Mouse (Mus musculus): ENCODE data around the gene Gm21915. TPM values are rescaled to one million over a fixed set of nuclear protein-coding genes. Genes with fewer than 3 reads are reported as not detected.

Gm21915 gene
- total RNA-seq (2014; rRNA removed) (not detected in 2 replicates), polyA plus RNA-seq (2015; fragmentation: Nextera tagmentation; extraction: Ambion mirVana) (not detected in 2 replicates)

DNA sequence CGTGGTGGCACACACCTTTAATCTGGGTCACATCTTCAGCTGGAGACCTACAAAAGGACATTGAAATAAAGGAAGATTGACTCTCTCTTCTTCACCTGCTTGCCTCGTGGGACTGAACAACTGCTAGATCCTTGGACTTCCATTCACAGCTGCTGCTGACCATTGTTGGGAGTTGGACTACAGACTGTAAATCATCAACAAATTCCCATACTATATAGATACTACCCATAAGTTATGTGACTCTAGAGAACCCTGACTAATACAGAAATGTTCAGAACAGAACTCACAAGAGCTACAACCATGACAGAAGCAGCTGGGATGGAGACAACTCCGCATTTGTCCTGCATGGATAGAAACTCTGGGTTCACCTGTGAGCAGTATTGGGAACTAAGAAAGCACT is at the start of gene Gm21915:
TSS of gene Gm21915 (plus strand) at position 301 of the 400 bp plus-strand sequence.
- no peak within 1 kb of the TSS for H3K27ac ChIP-seq (ENCODE audit: low read depth, low read length)
- no peaks in the 10 kb centered on the region for H3K4me1 ChIP-seq (ENCODE audit: insufficient read depth)
- DNase-seq (no peak), ATAC-seq (no peak)
- no peak within 1 kb of the TSS for H3K9ac ChIP-seq
- no peaks in the 10 kb centered on the region for H3K27me3 ChIP-seq (ENCODE audit: insufficient read depth, low read length)
- TF ChIP-seq CTCF (IDR thresholded peaks at IDR 0.05; ENCODE audit: low read depth): no peak
- WGBS: 91% methylated on average over 3 of the region's 3 CpGs
- H3K36me3 ChIP-seq (ENCODE audit: insufficient read depth): no peaks in the 10 kb centered on the region
- no peak within 1 kb of the TSS for H3K4me2 ChIP-seq (ENCODE audit: low read depth)
- no peaks in the 10 kb centered on the region for H3K9me3 ChIP-seq (ENCODE audit: low read length)
- no peak within 1 kb of the TSS for H3K4me3 ChIP-seq (ENCODE audit: low read depth, low read length)

DNA sequence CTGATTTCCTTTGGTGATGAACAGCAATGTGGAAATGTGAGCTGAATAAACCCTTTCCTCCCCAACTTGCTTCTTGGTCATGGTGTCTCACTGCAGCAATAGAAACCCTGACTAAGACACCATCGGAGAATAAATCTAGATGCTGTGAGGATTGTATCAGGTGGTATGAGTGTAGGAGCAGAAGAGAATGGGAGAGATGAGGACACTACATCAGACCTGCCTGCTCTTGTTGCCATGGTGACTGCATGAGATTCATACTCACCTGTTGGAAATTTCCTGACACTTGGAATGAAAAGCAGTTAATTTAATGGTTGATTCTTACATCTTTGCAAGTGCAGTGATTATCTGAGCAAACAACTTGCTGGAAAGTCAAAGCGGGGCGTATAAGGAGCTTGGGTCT is 48.1 kb upstream of the Gm21915 start:
- no peak overlapping the region for H3K4me3 ChIP-seq (ENCODE audit: low read depth, low read length)
- H3K27ac ChIP-seq (ENCODE audit: low read depth, low read length): 0 out of 2 replicates have a peak overlapping the region, but pooled peaks have one; percentile 4
- DNase-seq (no peak), ATAC-seq (peak; percentile 75)
- no peak overlapping the region for H3K9ac ChIP-seq
- WGBS: 82% methylated on average over 3 of the region's 3 CpGs
- no peak for TF ChIP-seq CTCF (IDR thresholded peaks at IDR 0.05; ENCODE audit: low read depth)
- H3K4me2 ChIP-seq (ENCODE audit: low read depth): no peak overlapping the region
- H3K36me3 ChIP-seq (ENCODE audit: insufficient read depth): no peaks in the 10 kb centered on the region
- 0 out of 2 replicates have a peak, but pooled peaks cover 9% of the 10 kb centered on the region for H3K4me1 ChIP-seq (ENCODE audit: insufficient read depth)
- H3K27me3 ChIP-seq (ENCODE audit: insufficient read depth, low read length): no peaks in the 10 kb centered on the region
- H3K9me3 ChIP-seq (ENCODE audit: low read length): no peaks in the 10 kb centered on the region

DNA sequence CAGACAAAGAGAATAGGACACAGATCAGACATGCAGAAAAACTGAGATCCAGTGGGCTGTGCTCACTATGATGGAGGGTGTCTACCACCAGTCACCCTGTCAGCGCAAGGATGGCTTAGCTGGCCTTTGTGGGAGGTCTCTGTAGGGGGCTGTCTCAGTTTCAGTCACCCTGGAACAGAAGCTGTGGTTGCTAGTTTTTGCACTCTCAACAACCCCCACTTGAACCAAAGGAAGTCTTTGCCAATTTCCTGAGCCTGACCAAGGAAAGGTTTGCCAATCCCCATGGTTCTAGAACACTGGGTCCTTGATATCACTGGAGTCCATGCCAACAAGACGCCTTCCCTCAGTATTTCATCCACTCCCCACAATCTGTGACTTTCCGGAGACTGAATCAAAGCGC is 47.6 kb upstream of the Gm21915 start:
- DNase-seq: no peak
- Histone ChIP-seq H3K9ac (no peak overlapping the region), H3K36me3 (ENCODE audit: insufficient read depth) (no peaks in the 10 kb centered on the region), H3K4me1 (ENCODE audit: insufficient read depth) (0 out of 2 replicates have a peak, but pooled peaks cover 7% of the 10 kb centered on the region), H3K9me3 (ENCODE audit: low read length) (no peaks in the 10 kb centered on the region), H3K27ac (ENCODE audit: low read depth, low read length) (no peak overlapping the region; the same call in 1 of the 2 replicates), H3K27me3 (ENCODE audit: insufficient read depth, low read length) (no peaks in the 10 kb centered on the region), H3K4me2 (ENCODE audit: low read depth) (no peak overlapping the region), H3K4me3 (ENCODE audit: low read depth, low read length) (no peak overlapping the region)
- TF ChIP-seq CTCF (IDR thresholded peaks at IDR 0.05; ENCODE audit: low read depth): no peak
- WGBS: 87% methylated on average over 4 of the region's 4 CpGs
- no peak for ATAC-seq

DNA sequence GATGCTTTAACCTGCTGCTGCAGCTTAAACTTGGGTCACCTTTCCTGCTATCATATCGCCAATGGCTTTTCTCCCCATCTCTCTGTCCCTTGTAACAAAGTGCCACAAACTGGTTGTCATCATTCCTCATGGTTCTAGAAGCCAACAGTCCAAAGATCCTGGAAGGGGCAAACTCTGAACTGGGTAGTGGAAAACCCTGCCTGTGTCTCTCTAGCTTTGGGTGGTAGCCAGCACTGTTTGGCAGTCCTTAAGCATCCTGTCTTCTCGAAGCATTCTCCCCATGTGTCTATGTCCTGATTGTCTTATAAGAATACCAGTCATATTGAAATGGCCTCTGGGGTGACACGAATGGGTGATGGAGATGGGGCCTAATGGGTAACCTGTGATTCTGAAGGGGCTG is 45.1 kb upstream of the Gm21915 start:
- no peak for ATAC-seq

DNA sequence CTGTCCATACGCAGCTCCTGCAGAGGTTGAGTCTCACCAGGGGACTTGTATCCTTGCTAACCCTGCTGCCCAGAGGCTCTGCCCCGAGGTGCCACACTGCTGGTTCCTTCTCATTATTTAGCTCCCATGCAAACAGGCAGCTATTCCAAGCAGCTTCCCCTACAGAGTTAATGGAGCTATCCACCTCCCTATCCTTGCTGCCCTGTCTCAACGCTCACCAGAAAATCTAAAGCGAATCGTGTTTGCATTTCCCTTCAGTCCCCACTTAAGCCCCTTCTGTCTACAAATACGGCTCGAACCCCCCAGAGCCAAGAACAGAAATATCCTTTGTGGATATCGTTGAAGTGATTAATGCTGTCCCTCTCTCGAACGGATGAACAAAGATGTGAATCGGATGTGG is 43.8 kb upstream of the Gm21915 start:
- H3K27ac ChIP-seq (ENCODE audit: low read depth, low read length): no peak overlapping the region
- H3K4me3 ChIP-seq (ENCODE audit: low read depth, low read length): no peak overlapping the region
- DNase-seq (no peak), ATAC-seq (peak; percentile 20; the same call in 1 of the 2 replicates)
- H3K36me3 ChIP-seq (ENCODE audit: insufficient read depth): no peaks in the 10 kb centered on the region
- H3K9me3 ChIP-seq (ENCODE audit: low read length): no peaks in the 10 kb centered on the region
- WGBS: 25% methylated on average over 11 of the region's 11 CpGs
- H3K9ac ChIP-seq: peak overlapping the region; percentile 4; the same call in 1 of the 2 replicates
- TF ChIP-seq CTCF (IDR thresholded peaks at IDR 0.05; ENCODE audit: low read depth): no peak
- no peaks in the 10 kb centered on the region for H3K27me3 ChIP-seq (ENCODE audit: insufficient read depth, low read length)
- H3K4me1 ChIP-seq (ENCODE audit: insufficient read depth): 0 out of 2 replicates have a peak, but pooled peaks cover 7% of the 10 kb centered on the region
- no peak overlapping the region for H3K4me2 ChIP-seq (ENCODE audit: low read depth)

More for the DNA sequence above, 45.1 kb upstream of the Gm21915 start:
- Histone ChIP-seq H3K4me1 (ENCODE audit: insufficient read depth) (0 out of 2 replicates have a peak, but pooled peaks cover 7% of the 10 kb centered on the region), H3K4me3 (ENCODE audit: low read depth, low read length) (no peak overlapping the region), H3K4me2 (ENCODE audit: low read depth) (no peak overlapping the region), H3K36me3 (ENCODE audit: insufficient read depth) (no peaks in the 10 kb centered on the region), H3K27ac (ENCODE audit: low read depth, low read length) (no peak overlapping the region), H3K27me3 (ENCODE audit: insufficient read depth, low read length) (no peaks in the 10 kb centered on the region), H3K9me3 (ENCODE audit: low read length) (no peaks in the 10 kb centered on the region), H3K9ac (no peak overlapping the region)
- 67% methylated on average over 3 of the region's 3 CpGs for WGBS
- TF ChIP-seq CTCF (IDR thresholded peaks at IDR 0.05; ENCODE audit: low read depth): no peak
- DNase-seq: no peak

DNA sequence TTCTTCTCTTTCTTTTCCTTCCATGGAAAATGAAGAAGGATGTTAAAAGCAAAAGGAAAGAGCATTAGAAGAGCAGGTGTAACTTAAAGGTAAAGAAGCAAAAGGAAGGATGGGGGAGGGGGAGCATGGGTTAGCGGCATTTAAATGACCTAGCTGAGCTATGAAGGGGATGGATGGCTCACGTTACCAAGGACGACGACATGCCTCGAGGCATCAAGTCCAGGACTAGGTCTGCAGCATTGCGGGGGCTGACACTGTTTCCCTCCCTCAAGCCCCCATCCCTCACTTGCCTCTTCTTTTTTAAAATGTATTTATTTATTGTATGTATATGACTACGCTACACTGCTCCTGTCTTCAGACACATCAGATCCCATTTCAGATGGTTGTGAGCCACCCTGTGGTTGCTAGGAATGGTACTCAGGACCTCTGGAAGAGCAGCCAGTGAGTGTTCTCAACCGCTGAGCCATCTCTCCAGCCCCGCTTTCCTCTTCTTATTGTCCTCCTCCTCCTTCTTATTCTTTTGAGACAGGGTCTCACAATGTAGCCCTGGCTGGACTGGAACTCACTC is 43.2 kb upstream of the Gm21915 start:
- 47% methylated on average over 9 of the region's 9 CpGs for whole genome bisulfite sequencing
- peak; percentile 48 for TF ChIP-seq CTCF (IDR thresholded peaks at IDR 0.05; ENCODE audit: low read depth)
- Histone ChIP-seq H3K4me1 (ENCODE audit: insufficient read depth) (0 out of 2 replicates have a peak, but pooled peaks cover 7% of the 10 kb centered on the region), H3K4me2 (ENCODE audit: low read depth) (no peak overlapping the region), H3K9me3 (ENCODE audit: low read length) (no peaks in the 10 kb centered on the region), H3K27me3 (ENCODE audit: insufficient read depth, low read length) (no peaks in the 10 kb centered on the region), H3K9ac (0 out of 2 replicates have a peak overlapping the region, but pooled peaks have one; percentile 4), H3K36me3 (ENCODE audit: insufficient read depth) (no peaks in the 10 kb centered on the region), H3K27ac (ENCODE audit: low read depth, low read length) (no peak overlapping the region), H3K4me3 (ENCODE audit: low read depth, low read length) (no peak overlapping the region)
- ATAC-seq: peak; percentile 73
- no peak for DNase-seq
